Mouse (Mus musculus): ENCODE data around the gene Nrip3.

- TF ChIP-seq CTCF (IDR thresholded peaks at IDR 0.05; ENCODE audit: borderline replicate concordance, extremely low read depth, insufficient read depth, insufficient read length) (no peak), POLR2A (IDR thresholded peaks at IDR 0.05; ENCODE audit: borderline replicate concordance, extremely low read depth, insufficient read depth, insufficient read length, poor library complexity, severe bottlenecking) (no peak)
Observed at GRCm38 (mm10) chr7:109741703-109742102, 40.1 kb downstream of the Nrip3 start.

All from brain, embryonic 14.5 days (tissue).